Mouse (Mus musculus) heart, adult 2 months (tissue): ENCODE data around the gene Ccdc80.

ENCODE experiments used
- CTCF ChIP-seq: fragments of 200-600 bp; IDR thresholded peaks from 2 replicates; pipeline ENCODE4 v1.8.1; 2022; ENCODE audit warnings: antibody characterized with exemption, mild to moderate bottlenecking, moderate library complexity
- EP300 ChIP-seq: fragments of 200-500 bp; IDR thresholded peaks from 2 replicates; pipeline ENCODE4 v1.6.1; 2011; ENCODE audit warnings: low read depth, low read length, control low read depth; ENCODE audit not compliant: insufficient read depth
- POLR2A ChIP-seq: fragments of 200-500 bp; IDR thresholded peaks from 2 replicates; pipeline ENCODE4 v1.6.1; 2011; ENCODE audit warnings: mild to moderate bottlenecking, low read depth, low read length, control low read depth; ENCODE audit not compliant: insufficient read depth

- TF ChIP-seq CTCF: no peak
- no peak for TF ChIP-seq POLR2A
- no peak for TF ChIP-seq EP300
These were observed 61.6 kb downstream of the Ccdc80 start for GRCm38 (mm10) chr16:45154741-45155250.
